In genomic region chr7:7171227-7172147, GRCm38 (mm10) we compare ENCODE assay signal across 8 mouse cellular contexts. TPM values are rescaled to one million over a fixed set of nuclear protein-coding genes. Genes with fewer than 3 reads are reported as not detected.
A peak's percentile ranks its signal among the peaks of the same experiment; 100 is the strongest.
DNase-seq lines count a peak whose midpoint lies in the region; ATAC-seq and TF ChIP-seq lines count a peak whose summit lies in the region.

Zfp418 (plus strand) TSS chr7:7171330.

- H3K9ac ChIP-seq in embryonic facial prominence, embryonic 15.5 days: peak within 1 kb of the TSS; percentile 65
- H3K9ac ChIP-seq in kidney, embryonic 14.5 days (ENCODE audit: low read depth, low read length): peak within 1 kb of the TSS; percentile 61
- peak within 1 kb of the TSS; percentile 79 for H3K9ac ChIP-seq in limb, embryonic 13.5 days
- peak within 1 kb of the TSS; percentile 68 for H3K9ac ChIP-seq in midbrain, embryonic 14.5 days (replicated peaks; ENCODE audit: low read length)

- 2% methylated on average over 26 of the region's 26 CpGs for WGBS in bone marrow, adult 2 months
- WGBS in embryonic facial prominence, embryonic 15.5 days: under 1% methylated on average over 26 of the region's 26 CpGs
- 3% methylated on average over 26 of the region's 26 CpGs for WGBS in heart, embryonic 10.5 days
- 1% methylated on average over 26 of the region's 26 CpGs for WGBS in kidney, embryonic 14.5 days
- WGBS in limb, embryonic 13.5 days: 1% methylated on average over 26 of the region's 26 CpGs
- 2% methylated on average over 26 of the region's 26 CpGs for WGBS in midbrain, embryonic 14.5 days

- peak within 1 kb of the TSS; percentile 83 for H3ac ChIP-seq in C2C12 (ENCODE audit: control insufficient read depth, insufficient read length, low read depth)

- no peaks in the 10 kb centered on the region for H3K27me3 ChIP-seq in C2C12 (ENCODE audit: control insufficient read depth, insufficient read depth, insufficient read length)
- H3K27me3 ChIP-seq in embryonic facial prominence, embryonic 15.5 days: no peaks in the 10 kb centered on the region
- no peaks in the 10 kb centered on the region for H3K27me3 ChIP-seq in heart, embryonic 10.5 days (ENCODE audit: insufficient read depth, poor library complexity, severe bottlenecking)
- H3K27me3 ChIP-seq in kidney, embryonic 14.5 days (ENCODE audit: control insufficient read depth, insufficient read depth, low read length): no peaks in the 10 kb centered on the region
- H3K27me3 ChIP-seq in limb, embryonic 13.5 days: no peaks in the 10 kb centered on the region
- no peaks in the 10 kb centered on the region for H3K27me3 ChIP-seq in midbrain, embryonic 14.5 days (ENCODE audit: control insufficient read depth, insufficient read depth, low read length)

- no peaks in the 10 kb centered on the region for H3K9me3 ChIP-seq in embryonic facial prominence, embryonic 15.5 days (replicated peaks)
- H3K9me3 ChIP-seq in heart, embryonic 10.5 days: no peaks in the 10 kb centered on the region
- no peaks in the 10 kb centered on the region for H3K9me3 ChIP-seq in kidney, embryonic 14.5 days (ENCODE audit: control insufficient read depth, low read length)
- H3K9me3 ChIP-seq in limb, embryonic 13.5 days: no peaks in the 10 kb centered on the region
- H3K9me3 ChIP-seq in midbrain, embryonic 14.5 days (ENCODE audit: control insufficient read depth, low read length): no peaks in the 10 kb centered on the region

- H3K4me3 ChIP-seq in C2C12 (ENCODE audit: insufficient read depth, poor library complexity, severe bottlenecking): peak within 1 kb of the TSS; percentile 37
- peak within 1 kb of the TSS; percentile 81 for H3K4me3 ChIP-seq in bone marrow, adult 2 months (replicated peaks; ENCODE audit: control insufficient read depth, low read depth, low read length)
- H3K4me3 ChIP-seq in embryonic facial prominence, embryonic 15.5 days (replicated peaks): peak within 1 kb of the TSS; percentile 81
- peak within 1 kb of the TSS; percentile 70 for H3K4me3 ChIP-seq in heart, embryonic 10.5 days
- peak within 1 kb of the TSS; percentile 70 for H3K4me3 ChIP-seq in kidney, embryonic 14.5 days (ENCODE audit: low read length)
- H3K4me3 ChIP-seq in limb, embryonic 13.5 days: peak within 1 kb of the TSS; percentile 74
- H3K4me3 ChIP-seq in midbrain, embryonic 14.5 days (replicated peaks; ENCODE audit: low read depth, low read length): peak within 1 kb of the TSS; percentile 54

- H3K4me1 ChIP-seq in bone marrow, adult 2 months (ENCODE audit: control insufficient read depth, insufficient read depth, low read length): no peaks in the 10 kb centered on the region
- peaks cover 4% of the 10 kb centered on the region; the same call in 1 of the 2 replicates for H3K4me1 ChIP-seq in embryonic facial prominence, embryonic 15.5 days
- H3K4me1 ChIP-seq in heart, embryonic 10.5 days: peaks cover 3% of the 10 kb centered on the region; the same call in 1 of the 2 replicates
- no peaks in the 10 kb centered on the region for H3K4me1 ChIP-seq in kidney, embryonic 14.5 days (ENCODE audit: control insufficient read depth, insufficient read depth, low read length)
- H3K4me1 ChIP-seq in limb, embryonic 13.5 days: peaks cover 6% of the 10 kb centered on the region
- peaks cover 7% of the 10 kb centered on the region; the same call in 1 of the 2 replicates for H3K4me1 ChIP-seq in midbrain, embryonic 14.5 days (ENCODE audit: control insufficient read depth, insufficient read depth, low read length)

- H3K4me2 ChIP-seq in embryonic facial prominence, embryonic 15.5 days (replicated peaks): peak within 1 kb of the TSS; percentile 59
- peak within 1 kb of the TSS; percentile 55 for H3K4me2 ChIP-seq in kidney, embryonic 14.5 days (replicated peaks; ENCODE audit: low read depth, low read length)
- peak within 1 kb of the TSS; percentile 76 for H3K4me2 ChIP-seq in limb, embryonic 13.5 days (replicated peaks)
- peak within 1 kb of the TSS; percentile 71 for H3K4me2 ChIP-seq in midbrain, embryonic 14.5 days (ENCODE audit: low read length)

- H3K79me3 ChIP-seq in C2C12 (ENCODE audit: low read depth): no peaks in the 10 kb centered on the region

- TF ChIP-seq POLR2A in bone marrow, adult 2 months (IDR thresholded peaks at IDR 0.05; ENCODE audit: borderline replicate concordance, control insufficient read depth, low read depth, low read length): no peak

- peak; percentile 91 for ATAC-seq in embryonic facial prominence, embryonic 15.5 days (ENCODE audit: insufficient number of reproducible peaks, low FRiP score, low TSS enrichment, low read depth)
- ATAC-seq in kidney, embryonic 14.5 days (ENCODE audit: low FRiP score, low TSS enrichment): peak; percentile 97
- peak; percentile 94 for ATAC-seq in limb, embryonic 13.5 days (ENCODE audit: low FRiP score, low read depth)
- ATAC-seq in midbrain, embryonic 14.5 days (ENCODE audit: low FRiP score, low TSS enrichment): peak; percentile 96

- DNase-seq in heart, embryonic 10.5 days (ENCODE audit: low spot score): peak; percentile 76
- DNase-seq in midbrain, embryonic 14.5 days: peak; percentile 89
- DNase-seq in spleen, adult 12 weeks (ENCODE audit: low spot score): peak; percentile 10

- H3K27ac ChIP-seq in bone marrow, adult 2 months (ENCODE audit: control insufficient read depth, insufficient read depth, low read depth, low read length, poor library complexity): no peak within 1 kb of the TSS
- peak within 1 kb of the TSS; percentile 78 for H3K27ac ChIP-seq in embryonic facial prominence, embryonic 15.5 days (replicated peaks)
- peak within 1 kb of the TSS; percentile 72 for H3K27ac ChIP-seq in heart, embryonic 10.5 days
- 0 out of 2 replicates have a peak within 1 kb of the TSS, but pooled peaks have one; percentile 9 for H3K27ac ChIP-seq in kidney, embryonic 14.5 days (ENCODE audit: low read depth, low read length)
- peak within 1 kb of the TSS; percentile 69; the same call in 1 of the 2 replicates for H3K27ac ChIP-seq in limb, embryonic 13.5 days
- peak within 1 kb of the TSS; percentile 58 for H3K27ac ChIP-seq in midbrain, embryonic 14.5 days (replicated peaks; ENCODE audit: low read depth, low read length)

- TF ChIP-seq CTCF in C2C12 (IDR thresholded peaks at IDR 0.05; ENCODE audit: control insufficient read depth, insufficient read depth, insufficient read length): no peak
- no peak for TF ChIP-seq CTCF in bone marrow, adult 2 months (IDR thresholded peaks at IDR 0.05; ENCODE audit: control insufficient read depth, insufficient read depth, low read length)

- no peaks in the 10 kb centered on the region for H3K79me2 ChIP-seq in C2C12 (ENCODE audit: control insufficient read depth, insufficient read depth)

- H3K36me3 ChIP-seq in C2C12 (ENCODE audit: control insufficient read depth, insufficient read depth): no peaks in the 10 kb centered on the region
- H3K36me3 ChIP-seq in embryonic facial prominence, embryonic 15.5 days: no peaks in the 10 kb centered on the region
- H3K36me3 ChIP-seq in heart, embryonic 10.5 days: peaks cover 12% of the 10 kb centered on the region
- H3K36me3 ChIP-seq in kidney, embryonic 14.5 days (ENCODE audit: control insufficient read depth, insufficient read depth, low read length): no peaks in the 10 kb centered on the region
- H3K36me3 ChIP-seq in limb, embryonic 13.5 days: peaks cover 12% of the 10 kb centered on the region
- H3K36me3 ChIP-seq in midbrain, embryonic 14.5 days (ENCODE audit: control insufficient read depth, insufficient read depth, low read length): peaks cover 16% of the 10 kb centered on the region

TF ChIP-seq in C2C12, 6 proteins besides CTCF, POLR2A, EP300 and RAD21:
- TF ChIP-seq CEBPB (IDR thresholded peaks at IDR 0.05; ENCODE audit: low read depth): no peak
- no peak for TF ChIP-seq USF1 (IDR thresholded peaks at IDR 0.05; ENCODE audit: low read depth)
- no peak for TF ChIP-seq FOSL1 (IDR thresholded peaks at IDR 0.05; ENCODE audit: insufficient read depth, low read length, poor library complexity, severe bottlenecking)
- no peak for TF ChIP-seq MYOG (IDR thresholded peaks at IDR 0.05; ENCODE audit: control insufficient read depth, extremely low read depth, insufficient read length)

RNA-seq across cellular contexts. Expression of gene Zfp418, which starts in this region (rescaled TPM):
- 0.49 TPM for polyA plus RNA-seq in C2C12 (2012; fragmentation: generic; extraction: Trizol)
- not detected in 2 replicates for polyA plus RNA-seq in bone marrow, adult 2 months (2011; ENCODE audit: insufficient read depth, insufficient read length, low replicate concordance, missing spikeins)
- polyA plus RNA-seq in embryonic facial prominence, embryonic 15.5 days (2015; fragmentation: Nextera tagmentation; extraction: Ambion mirVana): 2.3 and 3.0 TPM in 2 replicates
- polyA plus RNA-seq in heart, embryonic 10.5 days (2016; fragmentation: Nextera tagmentation; extraction: Ambion mirVana): 1.1 and 1.8 TPM in 2 replicates
- polyA plus RNA-seq in kidney, embryonic 14.5 days (2014; fragmentation: Nextera tagmentation; extraction: Ambion mirVana): 2.2 and 3.5 TPM in 2 replicates
- 3.4 and 3.7 TPM in 2 replicates for polyA plus RNA-seq in limb, embryonic 13.5 days (2015; fragmentation: Nextera tagmentation; extraction: Ambion mirVana)
- polyA plus RNA-seq in midbrain, embryonic 14.5 days (2014; fragmentation: Nextera tagmentation; extraction: Ambion mirVana): 3.6 and 4.2 TPM in 2 replicates

Comparison
In these comparisons a context has a peak if more than half of its experiments do, and no peak if none do; other contexts are left out.
1. DNase-seq: peak in every context shown above with its lines; median percentile 89 in midbrain, embryonic 14.5 days; 76 in heart, embryonic 10.5 days; 10 in spleen, adult 12 weeks.